8 mouse cellular contexts compared by ENCODE assay signal in the genomic region with DNA sequence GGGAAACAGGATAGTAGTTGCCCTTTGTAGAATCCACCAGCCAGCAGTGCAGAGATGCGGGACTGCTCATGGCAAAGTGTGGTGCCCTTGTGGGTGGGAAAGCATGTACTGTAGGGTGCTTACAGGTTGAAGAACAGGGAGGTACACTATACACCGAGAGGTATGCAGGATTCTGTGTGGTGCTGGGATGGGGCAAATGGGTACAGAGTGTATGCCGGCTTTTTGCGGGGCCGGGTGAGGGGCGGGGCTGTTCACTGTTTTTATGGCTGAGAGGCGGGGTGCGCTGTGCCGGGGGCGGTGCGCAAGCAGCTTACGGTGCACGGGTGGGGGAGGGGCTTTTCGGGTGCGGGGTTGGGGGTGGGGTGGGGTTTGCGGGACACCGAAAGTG. TPM values are rescaled to one million over a fixed set of nuclear protein-coding genes. Genes with fewer than 3 reads are reported as not detected.
DNase-seq lines count a peak whose midpoint lies in the region; ATAC-seq and TF ChIP-seq lines count a peak whose summit lies in the region.

A gene (plus strand): TSS at position 16 of the 388 bp plus-strand sequence.

- H3K4me2 ChIP-seq in intestine, embryonic 14.5 days (ENCODE audit: low read length), result peak within 1 kb of the TSS; percentile 92
- peak within 1 kb of the TSS; percentile 65 for H3K4me2 ChIP-seq in midbrain, embryonic 16.5 days (ENCODE audit: low read length)

- no peak for DNase-seq in cerebellum, postnatal 36 days
- DNase-seq in testis, postnatal 14 days (ENCODE audit: low spot score), result no peak
- DNase-seq in intestine, embryonic 14.5 days (ENCODE audit: low spot score), result no peak
- DNase-seq in right cerebral cortex, adult 18-20 months, result no peak
- no peak for DNase-seq in layer of hippocampus, postnatal 10 days (ENCODE audit: low spot score in 2 of 2)

- peaks cover 8% of the 10 kb centered on the region for H3K4me1 ChIP-seq in testis, adult 2 months (ENCODE audit: control insufficient read depth, insufficient read depth, low read length)
- H3K4me1 ChIP-seq in intestine, embryonic 14.5 days (replicated peaks; ENCODE audit: control insufficient read depth, insufficient read depth, low read length), result peaks cover 55% of the 10 kb centered on the region
- H3K4me1 ChIP-seq in midbrain, embryonic 16.5 days (ENCODE audit: control insufficient read depth, insufficient read depth, low read length), result peaks cover 9% of the 10 kb centered on the region

- no peaks in the 10 kb centered on the region for H3K9me3 ChIP-seq in intestine, embryonic 14.5 days (ENCODE audit: control insufficient read depth, low read length)
- H3K9me3 ChIP-seq in midbrain, embryonic 16.5 days (replicated peaks; ENCODE audit: control insufficient read depth, low read length, poor library complexity, severe bottlenecking), result no peaks in the 10 kb centered on the region

- TF ChIP-seq POLR2A in testis, adult 2 months (IDR thresholded peaks at IDR 0.05; ENCODE audit: control insufficient read depth, low read depth, low read length), result no peak

- H3K27ac ChIP-seq in testis, adult 2 months (ENCODE audit: control insufficient read depth, insufficient read depth, low read depth, low read length), result peak within 1 kb of the TSS; percentile 74; the same call in 1 of the 2 replicates
- H3K27ac ChIP-seq in intestine, embryonic 14.5 days (ENCODE audit: low read depth), result peak within 1 kb of the TSS; percentile 96
- H3K27ac ChIP-seq in midbrain, embryonic 16.5 days (ENCODE audit: low read length), result peak within 1 kb of the TSS; percentile 82

- H3K27me3 ChIP-seq in testis, adult 2 months (ENCODE audit: control insufficient read depth, insufficient read depth, low read length), result no peaks in the 10 kb centered on the region
- no peaks in the 10 kb centered on the region for H3K27me3 ChIP-seq in intestine, embryonic 14.5 days (replicated peaks; ENCODE audit: control insufficient read depth, insufficient read depth, low read length)
- H3K27me3 ChIP-seq in midbrain, embryonic 16.5 days (ENCODE audit: control insufficient read depth, insufficient read depth, low read depth, low read length), result no peaks in the 10 kb centered on the region

- no peak for TF ChIP-seq CTCF in testis, adult 2 months (IDR thresholded peaks at IDR 0.05; ENCODE audit: control insufficient read depth, insufficient read depth, insufficient replicate concordance, low read depth, low read length)

- H3K36me3 ChIP-seq in testis, adult 2 months (ENCODE audit: control insufficient read depth, insufficient read depth, low read length), result no peaks in the 10 kb centered on the region
- H3K36me3 ChIP-seq in intestine, embryonic 14.5 days (ENCODE audit: control insufficient read depth, insufficient read depth, low read length), result peaks cover 5% of the 10 kb centered on the region; the same call in 1 of the 2 replicates
- H3K36me3 ChIP-seq in midbrain, embryonic 16.5 days (ENCODE audit: control insufficient read depth, insufficient read depth, low read length), result 0 out of 2 replicates have a peak, but pooled peaks cover 2% of the 10 kb centered on the region

- 8% methylated on average over 17 of the region's 17 CpGs for WGBS in intestine, embryonic 14.5 days
- WGBS in midbrain, embryonic 16.5 days, result 6% methylated on average over 17 of the region's 17 CpGs

- peak within 1 kb of the TSS; percentile 87 for H3K9ac ChIP-seq in intestine, embryonic 14.5 days (ENCODE audit: low read length)
- H3K9ac ChIP-seq in midbrain, embryonic 16.5 days (ENCODE audit: low read depth, low read length), result peak within 1 kb of the TSS; percentile 78

- H3K4me3 ChIP-seq in testis, adult 2 months (ENCODE audit: control insufficient read depth, low read depth, low read length), result peak within 1 kb of the TSS; percentile 92
- H3K4me3 ChIP-seq in intestine, embryonic 14.5 days (ENCODE audit: low read depth, low read length), result peak within 1 kb of the TSS; percentile 64
- peak within 1 kb of the TSS; percentile 85 for H3K4me3 ChIP-seq in midbrain, embryonic 16.5 days (ENCODE audit: low read depth, low read length)

- peak; percentile 49; the same call in 1 of the 2 replicates for ATAC-seq in cerebellum, adult (ENCODE audit: insufficient number of reproducible peaks, low FRiP score, low TSS enrichment)
- ATAC-seq in intestine, embryonic 14.5 days (replicated peaks; ENCODE audit: low FRiP score, low TSS enrichment, low read depth), result peak; percentile 59
- ATAC-seq in midbrain, embryonic 16.5 days, result peak; percentile 75

RNA-seq across cellular contexts. Expression of the gene that starts here (rescaled TPM):
- 4.5 and 5.9 TPM in 2 replicates for polyA plus RNA-seq in testis, adult 2 months (2012; rRNA removed)
- 36.1 and 45.8 TPM in 2 replicates for polyA plus RNA-seq in intestine, embryonic 14.5 days (2014; fragmentation: Nextera tagmentation; extraction: Ambion mirVana)
- 15.6 and 18.6 TPM in 2 replicates for polyA plus RNA-seq in midbrain, embryonic 16.5 days (2015; fragmentation: Nextera tagmentation; extraction: Ambion mirVana)
- total RNA-seq in layer of hippocampus, postnatal 10 days (2021), result 10 to 100 TPM in 1 of 2 experiments, 1 to 10 TPM in 1; 8.4 to 12.9 TPM
